Mouse (Mus musculus): ENCODE measurements around the gene Tsku. TPM values are rescaled to one million over a fixed set of nuclear protein-coding genes. Genes with fewer than 3 reads are reported as not detected.

Tsku gene
- total RNA-seq, 2 experiments from 2014 or later = 11.5 TPM

DNA sequence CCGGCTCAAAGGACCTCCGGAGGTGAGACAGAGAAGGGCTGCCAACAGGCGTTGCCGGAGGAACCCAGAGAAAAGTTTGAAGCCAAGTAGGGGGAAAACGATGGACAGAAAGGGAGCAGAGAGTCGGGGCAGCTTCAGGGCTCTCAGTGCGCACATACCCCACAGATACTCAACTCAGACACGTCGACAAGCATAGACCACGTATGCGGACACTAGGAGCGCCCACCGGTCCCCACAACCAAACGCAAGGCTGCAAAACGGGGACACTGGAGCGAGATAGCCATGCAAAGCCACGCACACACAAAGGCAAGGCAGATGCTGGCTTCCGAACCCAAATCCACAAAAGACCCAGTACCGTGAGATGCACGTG is 522 bp downstream of the Tsku start:
- intact Hi-C loops (cut with DNase I) = loop anchor here (2.0 kb wide), 1 partner anchor 62 kb away; no protein-coding TSS in a partner anchor
- no peak for DNase-seq

DNA sequence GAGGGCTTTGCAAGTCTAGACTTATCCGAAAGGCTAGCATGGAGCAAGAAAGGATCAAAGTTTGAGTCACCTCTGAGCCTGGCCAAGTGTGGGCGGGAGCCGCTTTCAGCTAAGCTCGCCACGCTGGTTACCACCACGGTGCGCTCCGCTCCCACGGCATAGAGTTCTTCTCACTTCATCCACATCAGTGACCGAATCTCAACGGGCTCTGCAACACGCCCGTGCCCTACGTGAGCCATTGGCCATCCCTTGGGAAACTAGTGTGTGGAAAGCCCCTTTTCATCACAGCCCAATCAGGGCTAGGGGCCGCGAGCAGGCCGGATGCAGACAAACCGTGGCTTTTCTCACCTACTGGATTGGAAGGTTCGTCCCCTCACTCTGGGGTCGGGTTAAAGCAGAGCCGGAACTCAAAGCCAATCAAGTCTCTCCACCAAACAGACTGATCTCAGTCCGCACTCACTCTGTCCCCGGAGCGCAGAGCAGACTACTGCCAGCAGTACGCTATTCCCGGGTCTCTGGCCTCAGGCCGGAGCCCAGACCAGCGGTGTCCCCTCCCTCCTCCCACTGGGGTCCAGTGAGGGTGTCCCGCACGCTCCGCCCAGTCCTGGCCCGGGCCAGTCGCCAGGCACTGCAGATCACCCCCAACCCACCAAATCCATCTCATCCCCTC is 1.0 kb downstream of the Tsku start:
- peak; percentile 91 for DNase-seq
- intact Hi-C loops (cut with DNase I) = loop anchor here (2.0 kb wide), 1 partner anchor 63 kb away; no protein-coding TSS in a partner anchor

DNA sequence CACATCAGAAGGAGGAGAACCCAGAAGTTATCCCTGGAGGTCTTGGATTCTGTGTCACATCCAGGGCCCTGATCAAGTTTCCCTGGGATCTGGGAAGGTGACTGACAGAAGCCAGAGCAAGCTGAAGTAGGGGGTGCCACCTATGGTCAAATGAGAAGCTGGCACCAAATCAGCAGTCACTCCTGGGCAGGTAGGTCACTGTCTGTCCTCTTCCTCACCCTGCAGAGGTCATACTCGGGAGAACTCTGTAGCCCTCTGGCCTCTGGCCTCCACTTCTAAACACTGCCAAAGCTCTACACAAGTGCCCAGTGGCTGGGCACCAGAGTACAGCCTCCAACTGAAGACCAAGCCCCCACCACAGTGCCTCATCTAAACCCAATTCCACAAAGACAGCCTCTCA is 3.1 kb downstream of the Tsku start:
- no peak for DNase-seq
- intact Hi-C loops (cut with DNase I) = no loop called here

DNA sequence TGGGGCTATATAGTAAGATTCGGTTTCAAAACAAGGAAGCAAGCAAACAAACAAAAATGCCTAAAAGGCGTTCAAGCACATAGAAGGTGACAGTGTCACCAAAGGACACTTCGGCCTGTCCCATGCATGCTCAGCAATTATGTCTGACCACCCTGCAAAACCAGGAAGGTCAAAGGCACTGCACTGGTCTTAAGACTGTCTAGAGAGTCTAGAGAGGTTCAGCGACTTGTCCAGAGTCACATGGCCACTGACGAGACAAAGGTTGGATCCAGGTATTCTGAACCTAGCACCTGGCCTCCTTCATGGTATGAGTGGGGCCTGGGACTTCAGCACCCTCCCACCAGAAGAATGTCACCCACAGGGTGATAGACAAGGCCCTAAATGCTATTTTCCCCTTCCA is 3.8 kb downstream of the Tsku start:
- intact Hi-C loops (cut with DNase I) = no loop called here
- no peak for DNase-seq

DNA sequence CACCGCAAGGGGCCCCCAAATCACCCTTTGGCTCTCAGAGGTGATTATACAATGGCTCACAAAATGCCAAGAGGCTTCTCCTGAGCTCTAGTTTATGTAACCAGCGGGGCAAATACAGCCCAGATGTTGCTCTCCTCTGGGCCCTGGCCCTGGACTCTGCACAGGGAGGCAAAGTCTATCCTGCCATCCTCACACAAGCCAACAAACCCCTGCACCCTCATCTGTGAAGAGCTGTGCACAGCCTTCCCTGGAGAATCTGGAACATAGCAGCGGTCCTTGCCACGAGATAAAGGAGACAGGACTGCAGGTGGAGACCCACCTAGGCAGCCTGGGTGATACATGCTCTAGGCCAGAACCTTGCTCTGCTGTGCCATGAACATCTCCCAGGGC is 6.2 kb downstream of the Tsku start:
- DNase-seq = no peak
- intact Hi-C loops (cut with DNase I) = loop anchor here (5.0 kb wide), 1 partner anchor 77 kb away; no protein-coding TSS in a partner anchor

DNA sequence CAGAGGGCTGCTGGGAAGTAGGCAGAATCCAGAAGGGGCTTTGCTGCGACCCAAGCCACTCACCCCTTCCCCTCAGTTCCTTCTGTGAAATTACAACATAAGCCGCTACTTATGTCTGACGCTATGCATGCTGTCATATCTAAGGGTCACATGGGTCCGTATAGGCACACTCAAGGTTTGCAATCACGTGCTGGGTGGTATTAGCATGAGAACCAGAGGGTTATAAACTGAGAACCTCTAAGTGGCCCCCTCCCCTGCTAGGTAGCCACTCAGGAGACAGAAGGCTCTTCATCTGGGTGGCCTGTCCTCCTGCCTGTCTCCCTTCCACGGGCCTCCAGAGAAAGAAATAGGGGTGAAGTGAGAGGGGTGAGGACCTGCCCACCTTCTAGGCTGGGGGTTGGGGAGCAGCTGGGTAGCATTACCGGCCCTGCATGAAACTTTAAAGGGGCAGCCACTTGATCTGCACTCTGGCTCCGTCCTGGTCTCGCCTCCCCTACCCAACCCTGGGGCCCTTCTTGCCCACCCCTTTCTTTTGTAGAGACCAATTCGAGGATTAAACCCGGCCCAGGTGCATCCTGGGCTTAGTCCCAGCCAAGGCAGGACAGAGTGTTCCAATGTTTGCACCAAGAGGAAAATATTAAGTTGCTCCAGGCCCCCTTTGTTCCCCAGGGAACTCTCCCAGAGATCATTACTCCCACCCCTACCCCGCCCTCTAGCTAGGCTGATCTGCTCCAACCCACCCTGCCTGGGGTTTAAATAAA is 6.8 kb downstream of the Tsku start:
- DNase-seq = no peak
- intact Hi-C loops (cut with DNase I) = loop anchor here (5.0 kb wide), 1 partner anchor 78 kb away; no protein-coding TSS in a partner anchor

DNA sequence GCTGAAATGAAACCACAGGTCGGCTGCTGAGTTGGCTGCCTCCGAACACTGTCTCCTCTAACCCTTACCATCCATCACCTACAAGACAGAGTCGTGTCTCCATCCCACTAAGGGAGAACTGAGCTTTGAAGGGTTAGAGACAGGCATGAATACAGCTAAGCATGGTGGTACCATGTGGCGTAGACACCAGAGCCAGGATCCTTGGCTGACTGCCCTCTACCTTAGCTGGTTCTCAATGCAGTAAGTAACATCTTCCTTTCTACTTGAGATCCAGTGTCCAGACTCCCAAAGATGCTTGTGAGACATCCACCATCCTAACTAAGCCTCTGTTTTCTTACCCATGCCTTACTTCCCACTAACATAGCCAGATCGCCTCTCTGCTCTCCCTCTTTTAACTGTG is 7.5 kb downstream of the Tsku start:
- DNase-seq = no peak
- intact Hi-C loops (cut with DNase I) = loop anchor here (5.0 kb wide), 1 partner anchor 79 kb away; no protein-coding TSS in a partner anchor

DNA sequence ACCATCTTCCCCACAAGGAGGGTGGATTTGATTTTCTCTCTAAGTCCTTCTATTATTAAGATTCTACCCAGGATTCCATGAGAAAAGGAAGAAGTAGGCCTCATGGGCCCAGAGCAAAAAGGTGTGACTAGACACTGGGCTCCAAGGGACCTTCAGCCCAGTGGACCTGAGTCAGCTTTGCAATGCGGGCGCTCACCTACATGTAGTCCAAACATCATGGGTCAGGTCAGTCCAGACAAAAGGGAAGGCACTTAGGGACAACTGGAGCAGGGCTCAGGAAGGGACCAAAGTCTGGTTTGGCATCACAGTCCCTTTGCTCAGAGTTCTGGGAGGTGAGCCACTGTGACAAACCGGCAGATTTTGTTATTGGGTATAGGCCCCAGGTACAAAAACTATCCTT is 9.6 kb downstream of the Tsku start:
- DNase-seq = no peak
- intact Hi-C loops (cut with DNase I) = loop anchor here (5.0 kb wide), 1 partner anchor 81 kb away; no protein-coding TSS in a partner anchor

DNA sequence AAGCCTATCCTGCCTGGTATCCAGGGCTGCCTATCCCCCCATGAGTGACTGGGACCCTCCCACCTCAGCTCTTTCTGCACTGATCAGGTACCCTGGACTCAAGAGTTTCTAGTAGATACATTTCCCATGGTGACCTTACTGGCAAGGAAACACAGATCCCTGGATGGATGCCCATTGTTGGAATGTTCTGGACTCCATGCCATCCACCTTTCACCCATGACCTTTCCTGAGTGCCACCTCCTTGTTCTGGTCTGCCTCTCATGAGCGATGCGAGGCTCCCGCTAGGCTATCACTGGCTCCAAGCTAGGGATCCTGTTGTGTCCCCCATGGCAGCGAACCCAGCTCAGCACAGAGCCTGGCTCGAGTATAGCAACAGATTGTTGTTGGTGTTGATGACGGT is 11.3 kb downstream of the Tsku start:
- no peak for DNase-seq
- intact Hi-C loops (cut with DNase I) = loop anchor here (5.0 kb wide), 2 partner anchors 82 to 237 kb away; no protein-coding TSS in a partner anchor

DNA sequence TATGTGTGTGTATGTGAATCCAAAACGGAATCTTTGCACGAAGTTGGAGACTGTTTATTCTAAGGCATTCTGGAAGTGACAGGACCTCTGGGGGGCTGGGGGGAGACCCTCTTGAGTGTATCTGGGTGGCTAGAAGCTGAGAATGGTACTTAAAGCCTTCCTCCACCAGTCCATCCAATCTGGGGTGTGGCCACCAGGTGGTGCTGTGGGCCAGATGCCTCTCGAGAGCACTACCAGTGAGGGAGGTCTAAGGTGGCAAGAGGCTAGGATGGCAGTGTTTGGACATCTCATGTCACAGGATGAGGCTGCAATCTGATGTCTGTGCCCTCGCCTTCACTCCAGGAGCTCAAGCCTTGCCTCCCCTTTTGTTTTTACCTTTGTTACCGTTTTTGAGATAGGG is 12.0 kb downstream of the Tsku start:
- DNase-seq = peak; percentile 91
- intact Hi-C loops (cut with DNase I) = loop anchor here (5.0 kb wide), 1 partner anchor 238 kb away; no protein-coding TSS in a partner anchor

DNA sequence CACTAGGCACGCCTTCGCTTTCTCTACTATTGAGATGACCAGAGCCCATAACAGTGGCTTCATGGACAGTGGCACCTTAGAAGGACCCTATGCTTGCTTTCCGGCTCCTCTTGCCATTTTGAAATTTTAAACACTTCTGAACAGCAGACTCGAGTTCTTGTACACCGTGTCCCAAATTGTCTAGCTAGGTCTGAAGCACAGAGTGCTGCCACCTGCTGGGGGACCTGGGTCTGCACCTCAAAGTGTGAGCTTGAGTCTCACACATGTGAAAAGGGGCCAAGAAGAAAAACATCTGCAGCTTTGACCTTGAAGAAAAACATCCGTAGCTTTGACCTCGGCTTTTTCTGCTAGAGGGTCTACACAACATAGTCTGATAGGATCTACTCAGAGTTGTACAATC is 13.1 kb downstream of the Tsku start:
- peak; percentile 76 for DNase-seq
- intact Hi-C loops (cut with DNase I) = loop anchor here (5.0 kb wide), 1 partner anchor 239 kb away; no protein-coding TSS in a partner anchor

DNA sequence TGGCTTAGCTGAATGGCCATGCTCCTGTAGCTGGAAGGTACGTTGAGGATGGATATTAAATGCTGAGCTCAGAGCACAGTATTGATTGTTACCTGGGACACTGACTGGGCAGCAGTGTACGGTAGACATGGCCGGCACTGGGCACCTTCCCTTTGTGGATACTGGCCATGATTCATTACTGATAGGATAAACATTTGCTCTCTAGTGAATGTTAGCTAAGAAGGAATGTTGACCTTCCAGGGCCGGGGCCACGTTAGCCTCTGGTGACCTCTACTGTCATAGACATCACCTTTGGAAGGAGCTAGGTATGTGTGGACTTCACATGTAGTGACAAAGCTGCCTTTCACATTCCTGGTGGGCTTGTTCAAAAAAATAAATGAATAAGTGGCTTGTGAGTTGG is 13.7 kb downstream of the Tsku start:
- intact Hi-C loops (cut with DNase I) = loop anchor here (5.0 kb wide), 1 partner anchor 240 kb away; no protein-coding TSS in a partner anchor
- no peak for DNase-seq

DNA sequence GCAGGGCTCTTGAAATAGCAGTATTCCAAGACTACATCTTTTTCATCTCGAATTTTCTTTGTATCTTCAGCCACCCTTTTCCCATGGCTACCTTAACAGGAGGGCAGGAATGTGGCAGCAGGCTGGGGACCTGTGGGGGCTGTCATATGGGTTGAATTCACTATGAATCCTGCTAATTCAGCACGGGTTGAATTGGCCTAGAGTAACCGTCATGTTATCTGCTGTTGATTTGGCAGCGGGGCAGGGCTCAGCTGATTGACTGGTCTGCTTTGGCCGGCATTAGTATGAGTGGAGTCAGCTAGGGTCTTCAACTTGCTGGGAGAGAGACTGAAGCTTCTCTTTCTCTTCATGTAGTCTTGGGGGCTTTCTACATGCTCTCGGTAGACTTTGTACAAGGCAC is 16.1 kb downstream of the Tsku start:
- intact Hi-C loops (cut with DNase I) = loop anchor here (5.0 kb wide), 1 partner anchor 242 kb away; no protein-coding TSS in a partner anchor
- peak; percentile 62 for DNase-seq

DNA sequence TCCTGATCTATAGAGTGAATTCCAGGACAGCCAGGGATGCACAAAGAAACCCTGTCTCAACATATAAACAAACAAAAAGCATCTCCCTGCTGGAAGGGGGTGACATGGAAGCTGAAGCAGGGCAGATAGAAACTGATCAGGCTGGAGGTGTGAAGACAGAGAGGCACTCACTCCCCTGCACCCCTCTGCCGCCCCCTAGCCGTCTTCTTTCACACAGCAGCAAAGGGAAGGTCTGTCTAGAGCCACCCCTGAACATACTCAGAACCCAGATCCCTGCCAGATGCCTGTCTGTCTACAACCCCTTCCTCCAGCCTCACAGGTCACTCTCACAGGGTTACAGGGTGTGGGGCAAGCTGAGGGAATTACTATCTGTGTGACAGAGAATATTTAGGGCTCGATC is 16.8 kb downstream of the Tsku start:
- intact Hi-C loops (cut with DNase I) = no loop called here
- peak; percentile 71 for DNase-seq

DNA sequence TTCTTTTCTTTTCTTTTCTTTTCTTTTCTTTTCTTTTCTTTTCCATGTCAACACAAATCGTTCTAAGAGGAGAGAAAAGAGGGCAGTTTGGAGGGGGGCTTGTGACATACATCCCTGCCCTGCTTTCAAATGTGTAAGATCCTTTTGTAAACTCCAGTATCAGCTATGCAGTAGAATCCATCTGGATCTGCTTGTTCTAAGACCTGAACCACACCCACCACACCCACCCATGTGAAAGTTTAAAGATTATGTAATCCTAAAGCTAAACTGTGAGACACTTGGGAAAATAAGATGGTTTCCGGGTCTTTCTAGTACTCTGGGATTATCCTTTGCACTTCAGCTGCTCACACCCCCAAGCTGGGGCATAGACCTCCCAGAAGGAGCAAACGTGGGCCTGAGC is 18.9 kb downstream of the Tsku start:
- intact Hi-C loops (cut with DNase I) = no loop called here
- DNase-seq = no peak

DNA sequence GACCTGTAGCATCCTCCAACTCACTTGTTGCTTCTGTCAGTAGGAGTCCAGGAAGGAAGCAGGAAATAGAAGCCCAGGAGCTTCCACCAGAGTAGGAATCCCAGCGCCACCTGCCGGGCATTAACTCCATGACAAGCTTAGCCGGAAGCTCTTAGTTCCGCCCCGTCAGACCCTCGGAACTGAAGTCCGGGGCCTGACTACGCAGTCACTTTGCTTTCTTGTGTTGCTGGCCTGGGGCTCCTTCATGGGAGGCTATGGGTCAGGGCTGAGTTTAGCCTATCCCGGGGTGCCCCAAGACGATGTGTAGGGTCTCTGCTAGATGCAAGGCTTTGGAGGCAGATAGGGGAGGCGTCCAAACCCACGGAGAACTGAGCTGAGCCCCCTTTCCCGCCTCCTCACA is 19.7 kb downstream of the Tsku start:
- intact Hi-C loops (cut with DNase I) = loop anchor here (2.0 kb wide), 1 partner anchor 187 kb away; no protein-coding TSS in a partner anchor
- peak; percentile 94 for DNase-seq

DNA sequence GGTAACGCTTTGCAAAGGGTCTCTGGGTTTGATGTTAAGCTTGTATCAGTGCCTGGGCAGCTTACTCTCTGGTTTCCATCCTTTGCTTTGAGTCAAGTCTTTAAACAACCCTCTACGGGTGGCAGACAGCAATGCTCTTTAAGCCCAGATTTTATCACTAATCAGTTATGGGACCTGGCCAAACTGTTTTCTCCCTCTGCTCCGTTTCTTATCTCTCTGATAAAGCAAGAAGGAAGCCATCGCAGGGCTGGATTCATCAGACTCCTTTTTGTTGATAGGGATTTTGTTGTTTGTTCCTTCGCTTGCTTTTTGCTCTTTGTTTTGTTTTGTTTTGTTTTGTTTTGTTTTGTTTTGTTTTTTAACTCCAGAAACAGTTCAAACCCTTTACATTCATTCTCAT is 20.8 kb downstream of the Tsku start:
- intact Hi-C loops (cut with DNase I) = loop anchor here (2.0 kb wide), 1 partner anchor 186 kb away; no protein-coding TSS in a partner anchor
- DNase-seq = no peak

DNA sequence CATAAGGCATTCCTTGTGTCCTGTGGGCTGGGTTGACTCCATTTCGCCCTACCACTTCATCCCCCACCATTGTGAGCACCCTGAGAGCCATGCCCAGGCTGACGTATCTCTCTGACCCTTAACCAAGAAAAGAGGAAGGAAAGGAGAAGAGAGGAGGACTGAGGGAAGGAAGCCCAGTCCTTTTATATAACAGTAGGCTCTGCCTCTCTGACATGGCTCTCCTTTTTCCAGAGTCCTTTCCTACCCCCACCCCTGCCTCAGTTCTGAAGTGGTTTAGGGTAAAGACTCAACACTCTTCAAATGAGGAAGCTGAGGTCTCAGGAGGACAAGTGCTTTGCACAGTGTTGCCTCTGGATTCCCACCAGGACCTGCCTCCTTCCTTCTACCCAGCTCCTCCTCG is 27.1 kb downstream of the Tsku start:
- DNase-seq = no peak
- intact Hi-C loops (cut with DNase I) = no loop called here

DNA sequence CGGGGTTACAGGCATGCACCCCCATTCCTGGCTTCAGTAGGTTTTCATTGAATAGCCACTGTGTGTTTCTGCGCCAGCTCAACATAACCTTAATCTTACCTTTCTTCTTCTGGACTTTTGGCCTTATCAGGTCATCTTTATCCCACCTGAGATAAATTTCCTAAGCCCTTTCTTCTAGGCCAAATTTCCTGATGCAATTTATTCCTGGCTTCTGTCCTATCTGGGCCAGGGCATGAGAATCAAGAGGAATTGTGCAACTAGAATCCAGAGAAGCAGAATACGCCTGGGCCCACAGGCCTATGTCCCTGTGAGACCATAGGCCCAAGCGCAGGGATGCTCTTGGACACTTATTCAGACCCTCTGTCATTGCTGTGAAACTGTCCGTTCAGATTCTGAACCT is 27.6 kb downstream of the Tsku start:
- intact Hi-C loops (cut with DNase I) = no loop called here
- no peak for DNase-seq

DNA sequence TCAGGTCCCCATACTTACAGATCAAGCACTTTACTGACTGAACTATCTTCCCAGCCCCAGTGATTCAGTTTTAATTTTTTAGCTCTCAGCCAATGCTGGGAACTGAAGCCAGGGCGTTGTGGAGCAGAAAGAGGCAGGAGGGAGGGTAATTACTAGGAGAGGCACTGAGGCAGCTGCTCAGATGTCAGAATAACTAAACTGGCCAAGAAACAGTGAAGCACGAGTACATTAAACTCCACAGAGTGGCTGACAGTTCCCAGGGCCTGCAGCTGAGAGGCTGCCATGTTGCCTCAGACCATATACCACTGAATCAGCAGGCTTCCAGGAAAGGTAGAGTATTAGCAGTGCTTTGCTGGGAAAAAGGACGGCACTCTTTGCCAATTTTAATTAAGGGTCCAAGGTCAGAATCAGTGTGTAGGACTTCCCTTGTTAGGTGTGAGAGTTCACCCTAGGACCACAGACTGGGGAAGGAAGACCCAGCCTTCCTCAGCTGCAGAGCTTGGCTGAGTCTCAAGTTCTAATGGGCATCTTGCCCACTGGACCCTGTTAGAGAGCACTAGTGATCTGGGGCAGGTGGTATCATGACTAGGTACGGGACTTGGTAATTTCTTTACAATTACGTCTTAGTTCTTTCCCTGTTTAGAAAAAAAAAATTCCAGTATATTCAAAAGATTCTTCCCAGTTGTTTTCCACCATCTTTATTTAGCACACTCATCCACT is 28.3 kb downstream of the Tsku start:
- DNase-seq = peak; percentile 34
- intact Hi-C loops (cut with DNase I) = no loop called here

DNA sequence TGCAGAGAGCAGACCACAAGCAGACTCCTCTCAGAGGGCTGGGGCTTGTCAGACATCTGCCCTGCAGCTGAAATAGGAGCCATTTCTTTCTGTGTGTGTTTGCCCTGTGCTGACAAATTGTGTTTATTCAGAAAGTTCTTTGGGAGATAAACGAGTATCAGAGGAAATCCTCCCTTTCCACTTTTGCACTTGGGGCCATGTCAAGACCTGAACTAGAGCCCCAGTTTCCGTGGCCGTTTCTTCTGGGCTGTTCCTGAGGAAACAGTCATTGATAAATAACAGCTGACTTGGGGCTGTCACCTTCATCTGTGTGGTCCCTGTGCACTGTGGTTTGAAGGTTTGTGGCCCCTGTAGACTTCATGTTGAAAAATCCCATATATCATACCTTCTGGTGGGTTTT is 29.2 kb downstream of the Tsku start:
- intact Hi-C loops (cut with DNase I) = no loop called here
- DNase-seq = no peak

Data from left cerebral cortex, postnatal 4 days (tissue).